Mouse (Mus musculus): ENCODE results near the gene Epb41l2.

DNA sequence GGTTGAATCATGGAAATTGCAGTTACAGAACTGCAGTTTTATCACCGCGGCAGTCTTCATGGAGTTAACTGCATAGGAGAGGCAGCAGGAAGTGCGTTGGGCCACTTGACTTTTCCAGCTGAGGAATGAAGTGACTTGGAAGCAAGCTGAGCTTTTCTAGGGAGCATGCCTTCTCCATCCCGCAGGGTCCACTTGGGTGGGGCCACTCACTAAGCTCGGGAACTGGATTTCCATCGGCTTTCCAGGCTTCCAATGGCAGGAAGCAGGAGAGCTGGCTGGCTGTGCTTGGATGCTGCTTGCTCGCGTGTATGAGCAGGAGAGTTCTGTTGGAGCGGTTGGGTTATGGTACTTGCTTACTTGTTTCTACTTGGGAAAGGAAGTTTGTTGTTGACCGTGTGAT is 72.8 kb downstream of the Epb41l2 start:
- TF ChIP-seq POLR2A (IDR thresholded peaks at IDR 0.05; ENCODE audit: extremely low read depth, insufficient read depth, low read length) (no peak), CTCF (IDR thresholded peaks at IDR 0.05; ENCODE audit: low read depth, low read length) (no peak)
